Mouse (Mus musculus) skeletal muscle tissue, adult 2 months (tissue): ENCODE data around the gene Phkg1.
"Not testable (repeated sequence)": the region's sequence is repeated elsewhere in the genome, so short reads cannot be mapped to it uniquely, and the experiment has no call there.

ENCODE experiments used
- DNase-seq: peaks from one replicate; pipeline ENCODE4 v3.0.0-alpha.2; 2012; ENCODE audit warnings: low read depth, low spot score

Gene Phkg1

DNA sequence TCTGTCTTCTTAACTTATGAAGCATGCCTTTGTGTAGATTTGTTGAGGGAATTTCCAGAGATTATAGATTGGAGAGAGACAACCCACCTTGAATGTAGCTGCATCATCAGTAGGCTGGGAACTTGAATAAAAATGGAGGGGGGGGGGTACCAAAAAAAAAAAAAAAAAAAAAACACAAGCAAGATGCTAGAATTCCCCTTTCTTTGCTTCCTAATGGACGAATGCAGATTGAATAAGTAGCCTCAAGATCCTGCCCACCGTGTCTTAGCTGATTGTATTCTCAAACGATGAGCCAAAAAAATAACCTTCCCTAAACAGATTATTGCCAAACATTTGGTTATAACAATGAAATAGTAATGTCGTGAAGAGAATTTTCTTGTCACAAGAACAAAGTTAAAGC, 9.4 kb upstream of the Phkg1 start:
- DNase-seq: no peak

DNA sequence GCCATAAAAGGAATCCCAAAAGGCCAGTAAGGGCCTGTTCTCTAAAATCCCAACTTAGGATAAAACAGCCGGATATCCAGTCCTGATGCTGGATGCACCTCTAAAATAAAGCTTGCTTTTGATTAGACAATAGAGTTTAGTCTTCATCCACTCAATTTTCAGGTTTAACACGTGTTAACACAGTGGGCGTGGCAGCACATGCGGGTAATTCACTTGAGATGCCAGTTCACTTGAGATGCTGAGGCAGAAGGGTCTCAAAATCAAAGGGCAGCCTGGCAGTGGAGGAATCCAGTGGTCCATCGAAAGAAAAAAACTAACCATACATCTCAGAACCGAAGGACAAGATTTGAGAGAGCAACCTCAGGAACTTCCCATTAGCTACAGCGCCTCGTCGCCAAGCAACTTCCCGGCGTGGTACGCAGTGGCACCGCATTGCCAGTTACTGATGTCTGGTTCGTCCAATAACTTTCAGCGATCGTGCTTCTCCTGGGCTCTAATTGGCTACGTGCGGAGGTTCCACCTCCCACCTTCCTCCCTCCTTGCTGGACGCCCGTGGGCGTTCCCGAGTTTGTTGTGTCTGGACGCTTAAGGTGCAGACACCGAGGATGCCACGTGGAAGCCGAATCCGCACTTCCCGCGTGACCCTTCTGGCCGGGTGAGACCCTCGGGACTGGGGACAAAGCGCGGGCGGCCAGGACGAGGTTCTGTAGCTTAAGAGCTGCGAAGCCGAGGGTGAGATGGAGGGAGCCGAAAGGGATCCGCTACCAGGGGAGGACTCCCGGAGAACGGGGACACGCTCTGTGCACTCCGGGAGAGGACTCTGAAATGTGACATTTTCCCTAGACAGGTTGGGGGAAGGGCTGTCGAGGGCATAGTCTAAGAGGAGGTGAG, 2.9 kb downstream of the Phkg1 start, which contains the start of gene Zbed5:
TSS of gene Zbed5 (plus strand) at position 526 of the 891 bp plus-strand sequence.
- peak; percentile 90 for DNase-seq

DNA sequence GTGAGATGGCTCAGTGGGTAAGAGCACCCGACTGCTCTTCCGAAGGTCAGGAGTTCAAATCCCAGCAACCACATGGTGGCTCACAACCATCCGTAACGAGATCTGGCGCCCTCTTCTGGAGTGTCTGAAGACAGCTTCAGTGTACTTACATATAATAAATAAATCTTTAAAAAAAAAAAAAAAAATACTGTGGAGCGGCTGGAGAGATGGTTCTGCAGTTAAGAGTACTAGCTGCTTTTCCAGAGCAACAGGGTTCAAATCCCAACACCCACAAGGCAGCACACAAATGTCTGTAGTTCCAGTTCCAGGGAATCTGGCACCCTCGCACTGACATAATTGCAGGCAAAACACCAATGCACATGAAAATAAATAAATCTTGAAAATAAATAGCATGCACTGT, 8.0 kb downstream of the Phkg1 start:
- DNase-seq: not testable (repeated sequence)

DNA sequence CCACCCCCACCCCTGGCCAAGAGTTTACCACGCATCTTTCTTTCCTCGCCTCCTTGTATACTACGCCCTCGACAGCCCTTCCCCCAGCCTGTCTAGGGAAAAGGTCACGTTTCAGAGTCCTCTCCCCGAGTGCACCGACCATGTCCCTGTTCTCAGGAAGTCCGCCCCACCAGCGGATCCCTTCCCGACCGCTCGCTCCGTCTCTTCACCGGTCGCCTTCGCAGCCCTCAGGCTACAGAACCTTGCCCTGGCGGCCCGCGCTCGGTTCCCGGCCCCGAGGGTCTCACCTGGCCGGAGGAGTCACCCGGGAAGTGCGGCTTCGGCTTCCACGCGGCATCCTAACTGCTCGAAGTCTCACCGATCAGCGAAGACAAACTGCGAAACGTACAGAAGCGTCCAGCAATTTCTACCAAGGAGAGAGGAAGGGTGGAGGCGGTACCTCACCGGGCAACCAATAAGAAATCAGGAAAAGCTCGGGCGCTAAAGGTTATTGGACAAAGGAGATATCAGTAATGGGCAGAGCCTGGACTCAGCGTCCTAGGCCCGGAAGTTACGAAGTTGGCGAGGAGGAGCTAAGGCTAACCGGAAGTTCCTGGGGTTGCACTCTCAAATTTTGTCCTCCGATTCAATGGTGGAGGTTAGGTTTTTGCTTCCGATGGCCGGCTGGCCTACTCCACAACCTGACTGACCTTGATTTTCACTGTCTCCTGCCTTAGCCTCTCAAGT, 11.3 kb downstream of the Phkg1 start, which contains the start of gene Chchd2:
TSS of gene Chchd2 (minus strand) at position 560 of the 726 bp plus-strand sequence.
- DNase-seq: peak; percentile 98

- no peak for DNase-seq
These were observed 12.1 kb downstream of the Phkg1 start for GRCm38 (mm10) chr5:129886271-129886670.

DNA sequence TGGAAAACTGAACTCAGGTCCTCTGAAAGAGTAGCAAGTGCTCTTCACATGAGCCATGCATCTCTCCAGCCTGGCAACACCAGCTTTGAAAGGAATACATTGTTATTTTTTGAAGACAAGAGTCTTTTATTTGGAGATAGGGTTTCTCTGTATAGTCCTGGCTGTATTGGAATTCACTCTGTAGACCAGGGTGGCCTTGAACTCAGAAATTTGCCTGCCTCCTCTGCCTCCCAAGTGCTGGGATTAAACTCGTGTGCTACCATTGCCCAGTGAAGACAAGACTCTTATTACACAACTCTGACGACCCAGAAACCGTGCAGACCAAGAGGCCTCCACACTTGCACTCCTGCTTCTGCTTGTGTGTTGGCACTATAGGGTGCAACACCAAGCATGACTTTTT, 18.5 kb downstream of the Phkg1 start:
- no peak for DNase-seq

DNA sequence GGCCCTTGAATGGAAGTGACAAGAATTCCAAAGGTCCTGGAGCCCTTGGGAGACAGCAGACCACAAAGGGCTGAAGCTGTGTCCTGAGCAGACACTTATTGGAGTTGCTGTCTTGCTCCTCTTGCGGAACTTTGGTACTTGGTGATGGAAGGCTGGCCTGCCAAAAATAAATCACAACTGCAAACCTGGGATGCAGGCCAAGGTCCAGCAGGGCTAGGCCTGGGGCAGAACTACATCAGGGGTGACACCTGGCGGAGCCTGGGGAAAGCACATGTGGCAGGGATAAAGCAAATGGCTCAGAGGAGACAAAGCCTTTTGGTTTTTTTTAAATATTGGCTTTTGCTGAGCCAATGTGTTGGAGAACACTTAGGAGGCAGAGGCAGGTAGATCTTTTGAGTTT, 19.4 kb downstream of the Phkg1 start:
- peak; percentile 94 for DNase-seq

- peak; percentile 93 for DNase-seq
These were observed 20.5 kb downstream of the Phkg1 start for GRCm38 (mm10) chr5:129877731-129878455.

DNA sequence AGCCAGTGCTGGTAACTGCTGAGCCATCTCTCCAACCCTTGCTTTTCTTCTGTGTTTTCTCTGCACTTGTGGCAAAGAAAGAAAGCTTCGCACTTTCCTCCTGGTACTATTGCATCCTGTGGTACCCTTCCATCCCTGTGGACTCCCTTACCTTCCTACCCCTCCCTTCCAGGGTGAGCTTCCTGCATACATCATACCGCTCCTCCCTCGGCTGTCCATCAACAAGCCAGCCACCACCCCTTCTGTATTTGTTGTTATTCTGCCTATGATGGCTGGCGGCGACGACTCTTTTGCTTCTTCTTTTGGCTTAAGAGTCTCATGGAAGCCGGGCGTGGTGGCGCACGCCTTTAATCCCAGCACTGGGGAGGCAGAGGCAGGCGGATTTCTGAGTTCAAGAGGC, 23.3 kb downstream of the Phkg1 start:
- DNase-seq: no peak

DNA sequence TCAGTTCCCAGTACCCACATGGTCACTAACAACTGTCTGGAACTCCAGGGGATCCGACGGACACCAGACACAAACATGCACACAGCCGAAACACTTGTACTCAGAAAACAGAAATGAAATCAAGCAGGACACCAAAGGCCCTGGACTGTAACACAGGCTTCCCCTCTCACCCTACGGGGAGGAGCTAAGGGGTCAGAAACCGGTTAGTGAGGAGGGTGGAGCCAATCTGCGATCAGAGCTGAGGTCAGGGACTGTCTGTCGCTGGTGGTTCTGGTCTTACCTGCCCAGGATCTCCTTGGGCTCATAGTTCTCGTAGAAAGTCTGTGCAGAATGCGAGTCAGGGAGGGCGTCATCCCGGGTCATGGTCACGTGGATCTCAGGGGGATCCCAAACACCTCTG, 24.4 kb downstream of the Phkg1 start:
- DNase-seq: no peak

- DNase-seq: peak; percentile 85
These were observed 27.1 kb downstream of the Phkg1 start for GRCm38 (mm10) chr5:129871238-129871637.

DNA sequence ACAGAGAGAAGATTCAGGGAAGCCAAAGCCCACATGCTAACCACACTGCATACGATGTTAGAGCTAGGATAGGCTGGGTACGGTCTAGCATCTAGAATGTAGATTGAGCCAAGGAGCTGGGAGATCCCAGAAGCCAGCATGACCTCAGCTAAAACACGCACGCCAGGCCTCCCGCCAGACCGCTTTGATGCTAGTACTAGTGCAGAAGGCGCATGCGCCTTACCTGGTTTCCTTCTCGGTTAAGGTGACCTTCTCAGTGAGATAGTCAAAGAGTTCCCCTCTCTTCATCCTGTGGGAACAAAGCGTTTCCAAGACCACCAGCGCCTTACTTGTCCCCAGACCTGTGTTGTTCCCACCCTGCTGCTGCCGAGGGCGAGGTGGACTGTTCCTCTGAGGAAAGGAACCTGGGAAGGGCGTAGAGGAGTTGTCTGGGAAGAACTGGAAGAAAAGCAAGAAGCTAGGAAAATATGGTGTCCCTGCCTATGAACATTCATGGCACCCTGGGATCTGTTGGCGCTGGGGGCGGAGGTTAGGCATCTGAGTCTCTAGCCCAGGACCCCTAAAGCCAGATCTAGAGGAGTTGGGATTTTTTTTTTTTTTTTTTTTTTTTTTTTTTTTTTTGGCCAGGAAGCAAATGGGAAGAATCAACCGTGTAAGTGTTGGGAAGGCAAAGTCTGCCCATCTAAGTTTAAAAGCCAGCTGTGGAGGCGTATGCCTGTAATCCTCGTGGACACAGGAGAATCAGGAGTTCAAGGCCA, 28.9 kb downstream of the Phkg1 start:
- DNase-seq: no peak

GRCm38 (mm10) chr5:129865841-129866240, 32.5 kb downstream of the Phkg1 start:
- DNase-seq: peak; percentile 57

DNA sequence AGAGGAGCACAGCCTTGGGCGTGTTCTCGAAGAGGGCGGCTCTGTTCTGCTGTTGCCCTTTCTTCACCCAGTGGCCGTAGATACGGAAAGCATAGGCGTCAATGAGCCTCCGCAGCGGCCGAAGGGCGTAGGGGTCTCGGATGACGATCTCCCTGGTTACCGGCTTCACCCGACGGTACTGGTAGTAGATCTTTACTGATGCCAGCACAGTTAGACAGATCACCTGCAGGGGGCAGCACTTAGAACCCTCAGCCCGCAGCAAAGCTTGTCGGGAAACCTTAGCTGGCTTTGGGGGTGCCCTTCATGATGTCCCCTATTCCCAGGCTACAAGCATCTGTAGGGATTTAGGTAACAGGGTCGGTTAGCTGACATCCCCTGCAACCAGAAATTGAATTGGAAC, 33.9 kb downstream of the Phkg1 start:
- no peak for DNase-seq

DNA sequence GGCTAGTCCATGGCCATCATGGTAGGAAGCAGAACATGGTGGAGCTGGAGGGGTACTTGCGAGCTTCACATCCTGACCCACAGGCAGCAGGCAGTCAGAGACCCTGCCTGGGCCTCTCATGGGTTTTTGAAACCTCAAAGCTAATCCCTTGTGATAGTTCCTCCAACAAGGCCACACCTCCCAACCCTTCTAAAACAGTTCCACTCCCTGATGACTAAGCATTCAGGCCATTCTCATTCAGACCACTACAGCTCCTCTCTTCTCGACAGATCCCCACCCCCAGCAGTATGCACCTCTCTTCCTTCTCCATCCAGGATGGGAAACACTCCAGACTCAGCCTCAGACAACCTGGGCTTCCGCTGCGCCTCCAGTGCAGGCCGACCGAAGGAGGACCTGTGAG, 36.0 kb downstream of the Phkg1 start:
- DNase-seq: no peak

DNA sequence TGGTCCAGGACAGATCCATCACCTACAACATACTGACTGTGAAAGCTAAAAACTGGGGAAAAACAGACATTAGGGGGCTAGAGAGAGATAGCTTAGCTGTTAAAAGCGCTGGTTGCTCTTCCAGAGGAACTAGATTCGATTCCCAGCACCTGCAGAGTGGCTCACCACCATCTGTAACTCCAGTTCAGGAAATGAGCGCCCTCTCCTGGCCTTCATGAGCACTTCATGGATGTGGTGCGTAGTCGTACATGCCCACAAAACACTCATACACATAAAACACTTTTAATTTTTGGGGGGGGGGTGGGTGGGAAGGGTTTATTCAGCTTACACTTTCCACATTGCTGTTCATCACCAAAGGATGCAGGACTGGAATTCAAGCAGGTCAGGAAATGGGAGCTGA, 41.9 kb downstream of the Phkg1 start:
- DNase-seq: no peak

DNA sequence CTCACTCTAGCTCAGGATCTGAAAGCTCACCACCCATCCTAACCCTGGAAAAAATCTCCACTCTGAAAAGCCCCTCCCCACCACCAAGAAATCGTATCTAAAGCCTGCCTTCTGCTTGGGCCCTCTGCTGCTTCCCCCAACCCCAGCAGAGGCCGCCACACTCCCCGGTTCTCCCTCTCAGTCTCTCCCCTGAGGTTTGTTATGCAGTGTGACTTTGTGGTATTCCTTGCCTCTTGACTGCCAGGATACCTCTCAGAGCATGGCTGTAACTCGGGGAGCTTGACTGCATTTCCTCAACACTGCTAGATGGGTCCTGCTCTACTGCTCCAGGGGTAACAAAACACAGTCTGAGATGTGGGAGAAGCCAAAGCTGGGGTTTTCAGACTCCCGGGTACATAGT, 43.2 kb downstream of the Phkg1 start:
- DNase-seq: no peak

DNA sequence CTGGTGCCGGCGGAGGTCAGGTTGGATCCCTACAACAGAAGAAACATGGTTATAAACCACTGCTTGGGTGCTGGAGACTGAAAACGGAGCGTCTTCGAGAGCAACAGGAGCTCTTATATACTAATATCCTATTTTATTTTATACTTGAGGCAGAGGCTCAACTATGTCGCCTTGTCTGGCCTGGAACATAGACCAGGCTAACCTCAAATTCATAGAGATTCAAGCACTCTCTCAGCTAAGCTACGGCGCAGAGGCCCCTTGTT, 50.9 kb downstream of the Phkg1 start:
- no peak for DNase-seq

DNA sequence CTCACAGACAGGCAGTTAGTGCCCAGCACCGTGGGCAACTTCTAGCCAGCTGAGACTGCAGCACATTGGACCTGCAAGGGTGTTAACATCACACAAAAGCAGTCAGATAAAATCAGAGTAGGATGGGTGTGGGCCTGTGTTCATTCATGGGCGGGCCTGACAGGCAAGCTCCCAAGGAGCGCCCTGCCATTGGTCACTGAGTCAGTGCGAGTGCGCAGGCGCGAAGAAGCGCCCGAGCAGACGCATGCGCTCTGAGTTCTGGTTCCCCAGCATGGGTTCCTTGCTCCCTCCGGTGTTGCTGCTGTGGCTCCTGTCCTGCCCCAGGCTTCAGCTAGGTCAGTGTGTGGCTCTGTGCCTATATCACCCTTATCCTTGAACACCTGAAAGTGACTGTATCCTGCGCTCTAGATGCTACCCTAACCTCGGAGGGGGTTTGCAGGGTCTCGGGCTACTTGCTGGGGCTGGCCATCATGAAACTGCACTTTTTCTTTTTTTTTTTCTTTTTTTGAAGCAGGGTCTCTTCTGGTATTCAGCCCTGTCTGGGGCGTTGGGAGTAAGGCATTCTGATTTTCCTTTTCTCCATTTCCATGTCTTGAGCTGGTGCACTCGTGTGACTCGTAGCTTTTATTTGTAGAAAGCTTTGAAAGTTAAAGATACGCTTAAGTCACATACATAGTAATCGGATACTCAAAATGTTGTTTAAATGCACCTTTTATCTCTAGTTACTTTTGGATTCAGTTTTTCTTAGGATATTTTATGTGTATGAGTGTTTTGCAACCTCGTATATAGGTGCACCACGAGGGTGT, 51.4 kb downstream of the Phkg1 start, which contains the start of gene Sumf2:
TSS of gene Sumf2 (plus strand) at position 235 of the 806 bp plus-strand sequence.
- DNase-seq: peak; percentile 96

- no peak for DNase-seq
These were observed 53.5 kb downstream of the Phkg1 start for GRCm38 (mm10) chr5:129844848-129845247.
